Mouse (Mus musculus) MEL (cell line): ENCODE results near the gene 5830473C10Rik. TPM values are rescaled to one million over a fixed set of nuclear protein-coding genes. Genes with fewer than 3 reads are reported as not detected.

ENCODE experiments used
- DNase-seq: peaks from one replicate; pipeline ENCODE4 v3.0.0; 2011; ENCODE audit warnings: low read depth, low spot score
- H3K27ac ChIP-seq: 2 replicates; pipeline ENCODE4 v1.5.1; 2012; ENCODE audit warnings: low read depth, mild to moderate bottlenecking, control low read depth, low read length, moderate library complexity; ENCODE audit not compliant: control insufficient read depth
- H3K27me3 ChIP-seq, 2 experiments: fragments of 150-350 bp in 1 of 2; sonication (generic) in 1 of 2; 2 replicates each; pipeline ENCODE4 v1.6.1; 2012; ENCODE audit warnings: low read length in 2 of 2, mild to moderate bottlenecking in 2 of 2, improper control_type of control experiment in 1 of 2, moderate library complexity in 1 of 2; ENCODE audit not compliant: insufficient read depth in 2 of 2, control insufficient read depth in 1 of 2
- H3K36me3 ChIP-seq, 2 experiments: 2 replicates each; pipeline ENCODE4 v1.6.1; 2012 to 2014; ENCODE audit warnings: low read length in 2 of 2, improper control_type of control experiment in 1 of 2, inconsistent platforms in 1 of 2, mild to moderate bottlenecking in 1 of 2; ENCODE audit not compliant: insufficient read depth in 2 of 2, control insufficient read depth in 1 of 2
- H3K4me1 ChIP-seq, 2 experiments: fragments of 150-350 bp in 1 of 2; sonication (generic) in 1 of 2; 2 replicates each; pipeline ENCODE4 v1.6.1; 2012; ENCODE audit warnings: low read length in 2 of 2, improper control_type of control experiment in 1 of 2, mild to moderate bottlenecking in 1 of 2; ENCODE audit not compliant: insufficient read depth in 2 of 2, control insufficient read depth in 1 of 2
- H3K4me3 ChIP-seq, 2 experiments: fragments of 150-350 bp in 1 of 2; sonication (generic) in 1 of 2; 2 replicates each; pipeline ENCODE4 v1.5.1; 2012; ENCODE audit warnings: low read depth in 2 of 2, low read length in 2 of 2, mild to moderate bottlenecking in 2 of 2, moderate library complexity in 2 of 2, control low read depth in 1 of 2, improper control_type of control experiment in 1 of 2; ENCODE audit not compliant: control insufficient read depth in 1 of 2, insufficient read depth in 1 of 2
- H3K79me2 ChIP-seq: 2 replicates; pipeline ENCODE4 v1.6.1; 2012; ENCODE audit warnings: mild to moderate bottlenecking, low read length, moderate library complexity; ENCODE audit not compliant: control insufficient read depth, poor library complexity, insufficient read depth
- H3K9ac ChIP-seq: 2 replicates; pipeline ENCODE4 v1.6.1; 2012; ENCODE audit warnings: low read depth, mild to moderate bottlenecking, control low read depth, low read length, moderate library complexity; ENCODE audit not compliant: control insufficient read depth, poor library complexity, severe bottlenecking
- H3K9me3 ChIP-seq: fragments of 150-350 bp; sonication (generic); replicated peaks from 2 replicates; pipeline ENCODE4 v1.6.1; 2012; ENCODE audit warnings: mild to moderate bottlenecking, low read length, improper control_type of control experiment, moderate library complexity; ENCODE audit not compliant: insufficient read depth
- CHD1 ChIP-seq: IDR thresholded peaks from 2 replicates; pipeline ENCODE4 v1.6.1; 2012; ENCODE audit warnings: low read depth, mild to moderate bottlenecking, inconsistent platforms, low read length, improper control_type of control experiment
- CTCF ChIP-seq, 3 experiments: IDR thresholded peaks in 2 of 3; conservative IDR thresholded peaks in 1 of 3; 2 replicates each; pipeline ENCODE4 v1.5.1; 2011 to 2012; ENCODE audit warnings: low read length in 3 of 3, low read depth in 2 of 3, mild to moderate bottlenecking in 2 of 3, improper control_type of control experiment in 1 of 3, inconsistent platforms in 1 of 3, mixed read lengths in 1 of 3, moderate library complexity in 1 of 3; ENCODE audit not compliant: control insufficient read depth in 1 of 3, insufficient read depth in 1 of 3, poor library complexity in 1 of 3, severe bottlenecking in 1 of 3
- ELF1 ChIP-seq: IDR thresholded peaks from 2 replicates; pipeline ENCODE4 v1.6.1; 2014; ENCODE audit warnings: low read depth, mild to moderate bottlenecking, inconsistent platforms, low read length, improper control_type of control experiment, moderate library complexity
- EP300 ChIP-seq, 2 experiments: IDR thresholded peaks; 2 replicates each; pipeline ENCODE4 v1.6.1; 2011; ENCODE audit warnings: improper control_type of control experiment in 2 of 2, low read length in 2 of 2, low read depth in 1 of 2, mild to moderate bottlenecking in 1 of 2
- ETS1 ChIP-seq: IDR thresholded peaks from 2 replicates; pipeline ENCODE4 v1.6.1; 2012; ENCODE audit warnings: low read depth, mild to moderate bottlenecking, inconsistent platforms, low read length, improper control_type of control experiment, moderate library complexity
- GABPA ChIP-seq: IDR thresholded peaks from 2 replicates; pipeline ENCODE4 v1.6.1; 2012; ENCODE audit warnings: low read depth, mild to moderate bottlenecking, inconsistent platforms, low read length, improper control_type of control experiment, moderate library complexity
- GATA1 ChIP-seq: IDR thresholded peaks from 2 replicates; pipeline ENCODE4 v1.6.1; 2011; ENCODE audit warnings: low read depth, low read length, improper control_type of control experiment
- HCFC1 ChIP-seq: IDR thresholded peaks from 2 replicates; pipeline ENCODE4 v1.6.1; 2012; ENCODE audit warnings: low read depth, mild to moderate bottlenecking, inconsistent platforms, low read length, improper control_type of control experiment, moderate library complexity
- KAT2A ChIP-seq: conservative IDR thresholded peaks from 2 replicates; pipeline ENCODE4 v1.6.1; 2012; ENCODE audit warnings: low read depth, low read length, improper control_type of control experiment, inconsistent platforms
- MAX ChIP-seq: IDR thresholded peaks from 2 replicates; pipeline ENCODE4 v1.6.1; 2011; ENCODE audit warnings: low read length, improper control_type of control experiment
- MEF2A ChIP-seq: IDR thresholded peaks from 2 replicates; pipeline ENCODE4 v1.6.1; 2014; ENCODE audit warnings: low read depth, mild to moderate bottlenecking, inconsistent platforms, low read length, improper control_type of control experiment; ENCODE audit not compliant: poor library complexity, insufficient replicate concordance, severe bottlenecking; ENCODE audit errors: extremely low read depth
- MXI1 ChIP-seq: IDR thresholded peaks from 2 replicates; pipeline ENCODE4 v1.6.1; 2011; ENCODE audit warnings: mild to moderate bottlenecking, low read depth, low read length, improper control_type of control experiment
- MYB ChIP-seq: IDR thresholded peaks from 2 replicates; pipeline ENCODE4 v1.6.1; 2011; ENCODE audit warnings: mild to moderate bottlenecking, low read depth, low read length, improper control_type of control experiment
- MYC ChIP-seq: IDR thresholded peaks from 2 replicates; pipeline ENCODE4 v1.6.1; 2011; ENCODE audit warnings: low read depth, mild to moderate bottlenecking, low read length, improper control_type of control experiment, moderate library complexity
- NELFE ChIP-seq: IDR thresholded peaks from 2 replicates; pipeline ENCODE4 v1.6.1; 2011; ENCODE audit warnings: low read depth, low read length, improper control_type of control experiment
- POLR2A ChIP-seq, 2 experiments: IDR thresholded peaks; 2 replicates each; pipeline ENCODE4 v1.6.1; 2011 to 2012; ENCODE audit warnings: low read length in 2 of 2, mild to moderate bottlenecking in 2 of 2, control low read depth in 1 of 2, improper control_type of control experiment in 1 of 2, low read depth in 1 of 2, moderate library complexity in 1 of 2; ENCODE audit not compliant: control insufficient read depth in 1 of 2, insufficient read depth in 1 of 2, poor library complexity in 1 of 2
- POLR2AphosphoS2 ChIP-seq: IDR thresholded peaks from 2 replicates; pipeline ENCODE4 v1.6.1; 2011; ENCODE audit warnings: low read length, improper control_type of control experiment
- POLR2AphosphoS5 ChIP-seq: IDR thresholded peaks from 2 replicates; pipeline ENCODE4 v1.6.1; 2012; ENCODE audit warnings: low read depth, borderline replicate concordance, mild to moderate bottlenecking, inconsistent platforms, low read length, moderate library complexity, mixed read lengths
- RCOR1 ChIP-seq: IDR thresholded peaks from 2 replicates; pipeline ENCODE4 v1.6.1; 2012; ENCODE audit warnings: low read depth, mild to moderate bottlenecking, inconsistent platforms, low read length, improper control_type of control experiment
- SIN3A ChIP-seq: IDR thresholded peaks from 2 replicates; pipeline ENCODE4 v1.6.1; 2012; ENCODE audit warnings: low read length, improper control_type of control experiment, inconsistent platforms
- TBP ChIP-seq: IDR thresholded peaks from 2 replicates; pipeline ENCODE4 v1.8.0; 2011; ENCODE audit warnings: low read depth, low read length, improper control_type of control experiment
- TCF12 ChIP-seq: IDR thresholded peaks from 2 replicates; pipeline ENCODE4 v1.6.1; 2014; ENCODE audit warnings: low read depth, mild to moderate bottlenecking, inconsistent platforms, low read length, improper control_type of control experiment, moderate library complexity
- UBTF ChIP-seq: IDR thresholded peaks from 2 replicates; pipeline ENCODE4 v1.6.1; 2012; ENCODE audit warnings: low read depth, mild to moderate bottlenecking, inconsistent platforms, low read length, improper control_type of control experiment, moderate library complexity, borderline replicate concordance; ENCODE audit not compliant: insufficient read depth
- ZC3H11A ChIP-seq: IDR thresholded peaks from 2 replicates; pipeline ENCODE4 v1.6.1; 2012; ENCODE audit warnings: low read depth, mild to moderate bottlenecking, inconsistent platforms, low read length, improper control_type of control experiment
- ZKSCAN1 ChIP-seq: IDR thresholded peaks from 2 replicates; pipeline ENCODE4 v1.6.1; 2012; ENCODE audit warnings: low read depth, mild to moderate bottlenecking, inconsistent platforms, low read length, improper control_type of control experiment, moderate library complexity
- ZMIZ1 ChIP-seq: IDR thresholded peaks from 2 replicates; pipeline ENCODE4 v1.6.1; 2012; ENCODE audit warnings: low read depth, mild to moderate bottlenecking, inconsistent platforms, low read length, improper control_type of control experiment, moderate library complexity
- polyA plus RNA-seq, 2 experiments: library from polyadenylated mRNA; stranded (reverse) in 1 of 2; unstranded in 1 of 2; fragments of >175 nt in 1 of 2; fragments of >200 nt in 1 of 2; gene quantifications; 2 replicates each; pipeline versions ENCODE4 v1.2.1 to v1.2.4; 2012; ENCODE audit warnings: low replicate concordance in 2 of 2, low read depth in 1 of 2; ENCODE audit not compliant: insufficient read length in 2 of 2, insufficient read depth in 1 of 2, missing spikeins in 1 of 2
- total RNA-seq: library from RNA; depleted of rRNA; stranded (reverse); fragments of 300-350 nt; gene quantifications from 2 replicates; pipeline ENCODE4 v1.2.3, GENCODE M21; 2012

5830473C10Rik gene
- total and polyA plus RNA-seq, 3 experiments: 5.9 to 9.3 TPM; not detected in 1

- peaks cover 6% of the 10 kb centered on the region; the same call in 1 of the 2 replicates for H3K79me2 ChIP-seq
- peak overlapping the region; percentile 7 to 90; a peak in 3 of 4 replicates for H3K4me3 ChIP-seq
- peak overlapping the region; percentile 49; the same call in 1 of the 2 replicates for H3K27ac ChIP-seq
- peak; percentile 92 for DNase-seq
- H3K9me3 ChIP-seq: no peaks in the 10 kb centered on the region
- no peaks in the 10 kb centered on the region for H3K27me3 ChIP-seq
- H3K9ac ChIP-seq: peak overlapping the region; percentile 56
- H3K36me3 ChIP-seq: no peaks in the 10 kb centered on the region; a peak in 1 of 4 replicates
- TF ChIP-seq MYC (peak; percentile 8; the same call in 1 of the 2 replicates), KAT2A (no peak), ZC3H11A (no peak), ZKSCAN1 (0 out of 2 replicates have a peak, but pooled peaks have one; percentile 11), ELF1 (no peak), GABPA (no peak), MXI1 (peak; percentile 33; the same call in 1 of the 2 replicates), CTCF (IDR thresholded peaks at IDR 0.05 in 2 of 3, conservative IDR thresholded peaks at IDR 0.05 in 1 of 3; ENCODE audit: control insufficient read depth in 1 of 3, insufficient read depth in 1 of 3, low read depth in 2 of 3, low read length in 3 of 3, poor library complexity in 1 of 3, severe bottlenecking in 1 of 3) (no peak), EP300 (IDR thresholded peaks at IDR 0.05; ENCODE audit: low read depth in 1 of 2, low read length in 2 of 2) (0 out of 4 replicates have a peak, but pooled peaks of 1 of the 2 experiments have one; percentile 2), GATA1 (no peak), POLR2A (IDR thresholded peaks at IDR 0.05; ENCODE audit: control insufficient read depth in 1 of 2, insufficient read depth in 1 of 2, low read depth in 1 of 2, low read length in 2 of 2, poor library complexity in 1 of 2) (peak in 1 of 2 experiments; percentile 78; a peak in 2 of 4 replicates), MYB (no peak), SIN3A (peak; percentile 79), CHD1 (no peak), HCFC1 (0 out of 2 replicates have a peak, but pooled peaks have one; percentile 29), ETS1 (0 out of 2 replicates have a peak, but pooled peaks have one; percentile 11), TCF12 (no peak), TBP (peak; percentile 88), POLR2AphosphoS5 (no peak), UBTF (no peak), NELFE (peak; percentile 71), POLR2AphosphoS2 (peak; percentile 61; the same call in 1 of the 2 replicates), RCOR1 (no peak), ZMIZ1 (peak; percentile 80), MAX (0 out of 2 replicates have a peak, but pooled peaks have one; percentile 18), MEF2A (no peak)
- peaks cover 0 to 13% of the 10 kb centered on the region in 2 experiments; a peak in 1 of 4 replicates for H3K4me1 ChIP-seq
These were observed 25.6 kb downstream of the 5830473C10Rik start for GRCm38 (mm10) chr5:90586511-90586910.
